Mouse (Mus musculus): Measurements from ENCODE around the gene Htr6.
A peak's percentile ranks its signal among the peaks of the same experiment; 100 is the strongest.

Gene Htr6

DNA sequence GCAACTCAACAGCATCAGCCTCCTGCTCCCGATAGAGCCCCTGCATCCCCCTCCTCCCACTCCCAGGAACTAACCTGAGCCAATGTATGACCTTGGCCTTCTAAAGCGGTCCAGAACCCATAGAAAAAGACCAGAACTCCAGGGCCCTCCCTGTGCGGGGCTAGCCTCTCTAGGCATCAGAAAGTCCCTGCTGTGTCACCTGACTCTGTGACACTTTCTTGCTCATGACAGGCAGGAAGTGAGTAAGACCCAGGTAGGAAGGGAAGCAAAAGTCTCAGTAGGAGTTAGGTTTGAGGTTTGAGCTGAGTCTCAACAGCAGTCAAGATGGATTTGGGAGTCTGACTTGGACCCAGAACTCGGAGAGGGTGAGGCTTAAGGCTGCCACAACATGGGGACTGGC, 11.6 kb upstream of the Htr6 start:
- DNase-seq: no peak

DNA sequence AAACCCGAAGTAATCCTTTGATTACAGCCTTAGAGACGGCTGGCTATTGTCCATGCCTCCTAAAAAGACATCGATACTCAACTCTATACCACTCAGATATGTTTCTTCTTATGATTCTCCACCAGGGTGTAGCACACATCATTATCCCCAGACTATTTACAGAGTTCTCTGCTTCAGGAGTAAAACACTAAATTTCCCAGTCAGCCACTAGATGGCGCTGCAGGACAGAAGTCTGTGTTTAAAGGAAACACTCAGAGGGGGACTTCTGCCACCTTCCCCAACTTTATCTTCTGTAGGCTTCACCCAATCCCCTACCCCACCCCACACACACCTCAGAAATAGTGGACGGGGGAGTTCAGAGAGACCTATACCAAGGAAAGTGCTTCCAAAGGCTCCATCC, 10.7 kb upstream of the Htr6 start:
- DNase-seq: peak; percentile 84

DNA sequence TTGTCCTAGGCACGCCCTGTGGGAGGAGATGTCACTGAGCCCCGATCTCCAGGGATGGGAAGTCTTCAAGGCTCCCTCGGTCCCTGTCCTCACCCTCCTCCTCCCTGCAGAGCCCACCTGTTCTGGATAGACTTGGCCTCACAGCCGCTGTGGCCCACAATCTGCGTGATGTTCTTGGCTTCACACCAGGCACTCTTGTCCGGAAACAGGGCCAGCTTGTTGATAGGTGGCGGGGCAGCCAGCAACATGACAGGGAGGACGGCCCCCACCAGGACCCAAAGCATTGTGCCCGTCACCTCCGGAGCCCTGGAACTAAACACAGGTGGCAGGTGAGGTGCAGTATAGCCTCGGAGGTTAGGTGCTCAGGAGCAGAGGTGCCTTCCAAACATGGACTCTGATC, 10.0 kb upstream of the Htr6 start:
- no peak for DNase-seq

DNA sequence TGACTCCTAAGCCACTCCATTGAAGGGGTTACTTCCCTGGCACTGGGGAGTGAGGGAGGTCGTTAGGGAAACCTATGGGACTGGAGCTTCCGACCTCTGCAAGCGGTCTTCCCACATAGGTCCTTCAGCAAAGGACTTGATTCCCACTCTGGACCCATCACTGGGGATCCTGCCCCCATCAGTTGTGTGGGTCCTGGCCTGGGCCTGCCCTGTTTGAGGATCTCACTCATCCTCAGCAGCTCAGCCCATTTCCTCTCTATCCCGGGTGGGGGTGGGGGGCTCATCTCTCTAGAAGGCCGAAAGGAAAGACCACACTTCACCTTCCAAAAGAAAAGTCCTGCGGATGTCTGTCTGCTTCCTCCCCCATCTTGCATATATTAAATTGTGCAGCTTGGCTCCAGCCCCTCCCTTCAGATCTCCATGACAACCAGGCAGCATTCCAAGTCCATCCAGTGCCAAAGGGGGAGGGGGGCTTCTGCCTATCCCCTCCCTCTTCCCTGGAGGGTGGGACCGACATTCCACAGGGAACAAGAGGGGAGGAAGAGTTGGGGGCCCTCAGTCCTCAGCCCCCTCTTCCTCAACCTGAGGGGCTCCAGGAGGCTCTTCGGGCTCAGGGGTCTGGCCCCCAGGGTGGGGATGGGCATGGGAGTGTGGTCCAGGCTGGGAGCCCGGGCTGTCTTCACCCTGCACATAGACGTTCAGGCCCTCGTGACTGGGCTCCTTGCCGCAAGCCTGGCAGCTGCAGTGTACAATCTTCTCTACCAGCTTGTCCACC, 7.6 kb upstream of the Htr6 start:
- DNase-seq: no peak

DNA sequence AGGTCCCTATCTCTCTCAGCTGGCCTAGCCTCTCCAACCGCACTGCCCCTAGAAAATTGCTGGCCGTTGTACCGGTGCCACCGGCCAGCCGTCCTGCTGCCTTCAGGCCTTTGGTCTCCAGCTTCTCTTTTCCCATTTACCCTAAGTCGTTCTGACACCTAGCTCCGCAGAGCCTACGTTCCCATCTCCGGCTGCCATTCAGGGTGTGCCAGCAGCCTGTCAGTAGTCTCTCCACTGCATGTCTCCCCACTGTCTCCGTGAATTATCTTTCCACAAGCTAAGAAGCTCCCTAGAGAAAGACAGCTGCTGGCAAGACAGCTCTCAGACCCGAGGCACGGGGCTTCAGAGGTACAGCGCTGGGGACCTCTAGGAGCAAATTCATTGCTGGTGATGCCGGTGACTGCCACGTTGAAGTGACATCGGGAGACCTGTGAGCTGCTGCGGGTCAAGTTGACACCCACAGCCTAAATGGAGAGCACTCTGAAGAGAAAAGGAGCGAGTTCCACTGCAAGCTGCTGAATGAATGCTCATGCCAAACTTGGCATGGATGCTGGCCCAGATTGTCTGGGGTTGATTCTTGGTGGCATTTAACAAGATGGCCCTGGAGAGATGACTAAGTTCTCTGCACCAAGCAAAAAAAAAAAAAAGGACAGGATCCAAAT, 6.0 kb upstream of the Htr6 start:
- no peak for DNase-seq

DNA sequence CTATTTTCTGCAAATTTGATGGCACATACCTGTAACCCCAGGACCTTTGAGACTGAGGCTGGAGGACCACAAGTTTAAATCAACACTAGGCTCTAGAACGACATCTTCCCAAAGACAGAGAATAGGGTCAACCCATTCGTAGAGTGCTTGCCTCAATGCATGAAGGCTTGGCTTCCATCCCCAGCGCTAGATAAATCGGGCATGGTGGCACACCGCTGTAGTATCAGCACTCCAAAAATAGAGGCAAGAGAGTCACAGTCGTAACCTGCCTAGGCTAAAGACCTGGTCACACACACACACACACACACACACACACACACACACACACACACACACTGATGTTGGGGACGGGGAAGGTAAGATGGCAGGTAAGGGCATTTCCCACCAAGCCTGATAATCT, 4.9 kb upstream of the Htr6 start:
- DNase-seq: no peak

DNA sequence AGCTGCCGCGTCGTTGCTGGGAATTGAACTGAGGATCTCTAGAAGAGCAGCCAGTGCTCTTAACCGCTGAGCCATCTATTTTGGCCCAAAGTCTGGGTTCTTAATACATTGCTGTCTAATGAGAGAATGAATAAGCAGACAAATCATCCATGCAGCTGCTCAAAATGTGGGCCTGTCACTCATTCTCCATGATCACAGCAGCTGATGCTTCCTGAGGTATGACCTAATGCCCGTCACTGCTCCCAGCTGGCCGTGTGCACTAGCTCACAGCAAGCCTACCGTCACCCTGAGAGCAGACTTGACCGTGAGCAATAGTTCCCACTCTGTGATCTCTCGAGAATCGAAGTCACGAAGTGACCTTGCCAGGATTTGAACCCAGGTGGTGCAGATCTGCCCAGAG, 4.1 kb upstream of the Htr6 start:
- no peak for DNase-seq

DNA sequence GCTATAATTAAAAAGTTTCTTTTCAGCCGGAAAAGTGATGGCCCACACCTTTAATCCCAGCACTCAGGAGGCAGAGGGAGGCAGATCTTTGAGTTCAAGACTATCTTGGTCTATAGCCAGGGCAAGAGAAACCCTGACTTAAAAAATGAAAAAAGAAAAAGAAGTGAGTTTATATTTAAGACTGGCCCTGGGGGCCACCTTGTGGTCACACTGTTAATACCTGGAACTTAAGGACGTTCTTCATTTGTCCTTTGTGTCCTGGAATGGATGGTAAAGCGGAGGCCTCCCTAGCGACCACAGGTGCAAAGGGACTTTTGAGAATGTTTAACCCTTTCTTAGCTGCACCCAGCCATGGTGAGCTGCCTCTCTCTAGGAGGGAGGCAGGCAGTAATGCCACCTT, 3.4 kb upstream of the Htr6 start:
- DNase-seq: no peak

DNA sequence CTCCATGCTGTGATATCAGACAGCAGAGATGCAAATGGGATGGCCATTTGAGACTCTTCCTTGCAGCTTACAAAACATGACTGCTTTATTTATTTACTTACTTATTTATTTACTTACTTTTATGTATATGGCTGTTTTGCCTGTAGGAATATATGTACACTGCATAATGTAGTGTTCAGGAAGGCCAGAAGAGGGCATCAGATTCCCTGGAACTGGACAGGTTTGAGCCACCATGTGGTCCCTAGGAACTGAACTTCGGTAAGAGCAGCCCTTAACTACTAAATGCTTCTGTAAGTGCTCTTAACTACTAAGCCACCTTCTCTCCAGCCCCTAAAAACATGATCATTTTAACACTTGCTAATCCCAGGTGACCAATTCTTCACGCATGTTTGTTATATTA, 2.9 kb upstream of the Htr6 start:
- no peak for DNase-seq

DNA sequence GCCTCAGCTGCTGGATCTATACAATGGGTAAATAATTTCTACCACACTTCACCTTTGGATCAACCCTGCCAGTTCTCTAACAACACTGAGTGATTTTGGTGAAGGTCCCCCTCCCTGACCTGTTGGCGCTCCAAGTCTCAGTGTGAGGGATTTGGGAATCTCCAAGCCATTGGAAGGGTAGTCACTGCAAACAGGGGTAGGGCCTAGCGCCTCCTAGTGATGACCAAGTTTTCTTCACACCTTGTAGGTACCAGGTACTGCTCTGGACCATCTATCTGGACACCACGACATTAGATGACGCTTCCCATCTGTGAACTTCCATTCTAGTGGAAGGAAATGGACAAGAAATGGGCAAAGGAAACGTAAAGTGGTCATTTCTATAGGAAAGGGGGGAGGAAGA, 545 bp upstream of the Htr6 start:
- DNase-seq: no peak

DNA sequence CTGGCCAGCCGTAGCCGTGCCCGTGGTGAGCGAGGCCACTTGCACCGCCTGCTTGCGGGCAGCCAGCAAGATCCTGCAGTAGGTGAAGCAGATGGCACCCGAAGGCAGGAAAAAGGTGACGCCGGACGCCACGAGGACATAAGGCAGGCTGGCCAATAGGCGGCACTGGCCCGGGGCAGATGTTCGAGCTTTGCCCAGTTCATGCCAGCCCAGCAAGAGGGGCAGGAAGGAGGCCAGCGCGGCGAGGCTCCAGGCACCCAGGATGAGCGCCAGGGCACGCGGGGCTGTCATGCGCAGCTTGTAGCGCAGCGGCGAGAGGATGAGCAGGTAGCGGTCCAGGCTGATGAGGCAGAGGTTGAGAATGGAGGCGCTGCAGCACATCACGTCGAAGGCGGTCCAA, 1.3 kb downstream of the Htr6 start:
- no peak for DNase-seq

DNA sequence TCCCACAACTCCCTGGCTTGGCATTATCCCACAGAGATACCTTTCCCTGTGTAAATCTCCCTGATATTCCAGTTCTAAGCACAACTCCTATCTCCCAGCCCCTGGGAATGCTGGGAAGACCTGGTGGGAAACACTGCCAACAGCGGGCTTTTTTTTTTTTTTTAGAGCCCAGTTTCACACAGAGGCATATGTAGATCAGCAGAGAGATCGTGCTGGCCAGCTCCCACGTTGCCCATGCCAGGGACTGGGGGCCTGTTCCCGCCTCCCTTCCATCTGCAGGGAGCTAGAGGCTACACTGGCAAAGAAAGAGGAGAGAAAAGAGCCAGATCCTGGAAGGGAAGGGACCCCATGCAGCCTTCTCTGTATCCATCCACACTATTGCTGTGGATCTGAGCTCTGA, 7.1 kb downstream of the Htr6 start:
- DNase-seq: no peak

DNA sequence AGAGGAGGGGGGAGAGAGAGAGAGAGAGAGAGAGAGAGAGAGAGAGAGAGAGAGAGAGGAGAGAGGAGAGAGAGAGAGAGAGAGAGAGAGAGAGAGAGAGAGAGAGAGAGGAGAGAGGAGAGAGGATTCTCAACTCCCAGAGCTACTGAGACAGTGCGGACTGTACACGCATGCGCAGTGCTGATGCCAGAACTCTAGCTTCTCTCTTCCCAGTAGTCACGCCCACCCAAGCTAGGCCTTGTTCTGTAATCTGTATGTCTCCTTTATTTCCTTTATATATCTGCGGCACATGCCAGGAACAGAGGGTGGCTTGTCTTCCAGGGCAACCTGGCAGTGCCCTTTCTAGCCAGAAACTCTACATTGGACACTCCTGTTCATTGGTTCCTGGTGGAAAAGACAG, 10.5 kb downstream of the Htr6 start:
- no peak for DNase-seq

DNA sequence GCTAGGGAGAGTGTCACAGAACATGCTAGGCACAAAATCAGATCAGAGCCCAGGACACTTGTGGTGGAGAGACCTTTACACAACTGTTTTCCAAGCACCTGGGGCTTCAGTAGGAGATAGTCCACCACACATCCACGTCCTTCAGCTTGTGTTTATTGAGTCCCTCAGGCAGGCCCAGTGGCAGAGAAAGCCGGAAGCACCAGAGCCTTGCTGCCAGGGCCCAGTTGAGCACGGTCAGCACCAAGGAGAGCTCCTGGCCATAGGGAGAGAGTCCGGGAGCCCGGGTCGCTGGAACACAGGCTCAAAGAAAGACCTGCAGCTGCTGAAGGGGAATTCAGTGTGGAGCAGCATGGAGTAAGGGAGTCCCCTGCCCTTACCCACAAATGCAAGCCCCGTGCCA, 15.8 kb downstream of the Htr6 start:
- DNase-seq: no peak

DNA sequence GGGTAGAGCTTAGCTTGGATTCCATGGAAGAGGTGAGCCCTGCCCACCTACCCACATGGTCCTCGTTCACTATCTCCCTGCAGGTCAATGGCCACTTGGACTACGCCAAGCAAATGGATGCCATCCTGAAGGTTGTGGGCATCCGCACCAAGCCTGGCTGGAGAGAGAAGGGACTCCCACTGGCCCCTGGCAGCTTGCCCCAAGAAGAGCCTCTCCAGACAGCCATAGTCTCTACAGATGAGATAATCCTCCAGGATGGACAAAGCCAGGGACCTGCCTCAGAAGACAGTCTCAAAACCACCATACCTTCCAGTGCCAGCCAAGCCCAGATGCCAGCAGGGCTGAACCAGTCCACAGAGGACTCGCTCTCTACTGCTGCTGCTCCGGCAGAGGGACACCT, 17.3 kb downstream of the Htr6 start:
- DNase-seq: no peak

DNA sequence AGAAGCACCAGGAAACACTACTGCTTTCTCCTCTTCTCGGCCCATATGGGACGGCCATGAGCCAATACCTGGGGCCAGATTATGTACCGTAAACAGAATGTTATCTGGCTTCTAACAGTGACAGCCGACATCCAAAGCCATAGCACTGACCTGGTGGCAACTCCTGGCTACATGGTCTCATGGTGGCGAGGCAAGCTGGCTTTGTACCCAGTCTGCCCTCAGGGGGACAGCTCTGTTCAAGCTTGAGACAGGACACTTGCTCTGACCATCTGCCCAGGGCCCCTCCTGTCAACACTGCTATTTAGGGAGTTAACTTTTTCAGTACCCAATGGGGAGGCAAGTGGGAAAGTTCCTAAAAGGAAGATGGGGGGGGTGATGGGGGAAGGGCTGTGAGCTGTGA, 18.1 kb downstream of the Htr6 start:
- DNase-seq: no peak

DNA sequence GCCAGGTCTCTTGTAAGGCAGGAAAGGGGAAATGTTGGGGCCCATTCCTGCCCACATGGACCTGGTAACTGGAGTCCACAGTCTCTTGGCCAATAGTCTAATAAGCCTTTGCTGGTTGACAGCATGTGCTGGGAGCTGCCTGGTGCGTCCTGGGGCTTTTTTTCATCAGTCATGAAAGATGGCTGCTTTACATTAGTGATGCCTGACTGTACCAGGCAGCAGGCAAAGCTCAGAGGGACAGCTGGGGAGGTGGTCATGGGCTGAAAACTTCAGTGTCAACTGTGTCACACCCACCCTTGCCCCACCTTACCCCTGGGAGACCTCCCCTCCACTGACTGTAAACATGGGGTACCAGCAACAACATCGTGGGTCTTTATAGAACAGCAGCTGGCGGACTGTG, 19.6 kb downstream of the Htr6 start:
- DNase-seq: no peak

DNA sequence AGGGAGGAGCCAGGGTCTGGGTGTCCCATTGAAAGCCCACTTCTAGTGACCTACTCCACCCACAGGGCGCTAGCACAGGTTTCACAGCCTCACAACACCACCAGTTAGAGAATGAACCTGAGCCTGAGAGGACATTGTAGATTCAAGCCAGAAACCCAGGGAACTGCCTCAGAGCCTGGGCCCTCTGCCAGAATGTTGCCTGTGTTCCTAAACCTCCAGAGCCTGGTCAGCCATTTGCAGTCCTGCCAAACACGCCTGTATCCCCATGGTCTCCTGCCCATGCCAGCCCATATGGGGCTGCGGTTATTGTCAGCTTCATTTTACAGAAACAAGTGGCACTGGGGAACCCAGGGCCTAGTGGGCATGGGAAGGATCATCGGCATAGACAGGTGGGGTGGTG, 20.0 kb downstream of the Htr6 start:
- DNase-seq: no peak

DNA sequence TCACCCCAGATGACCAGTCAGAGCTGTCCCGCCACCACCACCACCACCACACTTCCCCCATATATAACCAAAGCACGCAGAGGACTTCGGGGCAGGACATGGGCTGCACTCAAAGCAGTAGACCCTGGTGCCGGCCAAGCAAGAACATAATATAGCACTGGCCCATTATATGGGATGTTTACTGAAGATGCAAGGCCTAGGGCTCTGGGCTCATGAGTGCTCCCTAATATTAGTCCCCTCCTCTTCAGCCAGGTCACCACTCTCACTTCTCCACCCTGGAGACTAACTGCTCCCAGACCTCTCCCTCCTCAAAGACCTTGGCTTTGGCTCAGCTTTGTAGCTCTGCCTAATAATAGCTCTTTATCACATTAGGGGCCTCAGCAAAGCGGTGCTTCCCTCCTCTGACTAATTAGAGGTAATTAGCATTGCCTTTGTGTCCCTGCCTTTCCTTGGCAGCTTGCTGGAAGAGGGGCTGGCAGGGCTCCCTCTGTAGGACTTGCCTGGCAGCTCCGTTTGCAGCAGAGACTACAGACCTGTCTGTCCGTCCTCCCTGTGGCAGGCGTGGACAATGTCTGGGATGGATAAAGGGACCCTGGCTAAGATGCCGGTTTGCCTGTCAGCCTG, 21.0 kb downstream of the Htr6 start:
- no peak for DNase-seq

DNA sequence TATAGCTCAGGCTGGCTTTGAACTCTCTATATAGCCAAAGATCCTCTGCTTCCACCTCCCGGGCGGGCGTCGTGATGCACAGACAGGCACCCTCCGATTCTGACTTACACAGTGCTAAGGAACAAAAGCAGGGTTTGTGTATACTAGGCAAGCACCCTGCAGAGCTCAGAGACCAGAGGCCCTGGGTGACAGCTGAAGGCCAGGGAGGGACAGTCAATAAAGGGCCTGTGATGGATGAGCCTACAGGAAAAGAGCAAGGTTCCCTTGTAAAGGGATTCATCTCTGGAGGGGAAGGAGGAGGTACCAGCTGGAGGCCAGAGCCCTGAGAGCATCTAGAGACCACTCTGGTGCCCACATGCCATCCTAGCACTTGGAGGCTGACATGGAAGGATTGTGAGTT, 22.0 kb downstream of the Htr6 start:
- DNase-seq: no peak

DNA sequence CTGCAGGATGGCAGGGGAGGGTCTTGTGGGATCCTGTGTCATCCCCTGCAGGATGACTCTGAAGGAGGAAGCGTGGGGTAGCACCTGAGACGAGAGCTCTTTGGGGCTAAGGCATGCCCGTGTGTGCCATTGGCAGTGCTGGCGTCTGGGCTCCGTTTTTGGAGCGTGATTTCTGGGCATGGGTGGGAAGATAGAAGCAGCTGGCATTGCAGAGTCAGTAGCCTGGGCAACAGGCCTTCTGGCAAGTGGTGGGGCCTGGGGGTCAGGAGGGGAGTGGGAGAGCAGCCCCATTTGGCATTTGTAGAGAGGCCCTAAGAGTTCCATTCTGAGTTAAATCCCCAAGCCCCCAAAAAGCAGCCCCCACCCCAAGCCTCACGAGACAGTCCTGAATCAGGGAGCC, 22.6 kb downstream of the Htr6 start:
- no peak for DNase-seq

DNA sequence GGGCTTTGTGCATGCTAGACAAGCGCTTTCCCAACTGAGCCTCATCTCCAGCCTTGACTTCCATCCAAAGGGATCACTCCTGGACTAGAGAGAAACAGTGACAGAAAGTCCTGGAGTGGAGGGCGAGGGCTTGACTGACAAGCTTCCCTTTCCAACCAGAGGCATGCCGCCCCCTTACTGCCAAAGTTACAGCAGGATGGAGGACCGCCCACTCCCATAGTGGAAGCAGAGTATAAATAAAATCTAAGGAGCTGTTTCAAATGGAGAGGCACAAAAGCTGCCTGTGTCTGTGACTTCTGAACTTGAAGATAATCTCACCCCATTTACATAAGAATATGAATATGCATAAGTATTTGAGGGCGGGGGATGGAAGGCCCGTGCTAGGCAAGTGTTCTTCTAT, 26.9 kb downstream of the Htr6 start:
- DNase-seq: no peak

DNA sequence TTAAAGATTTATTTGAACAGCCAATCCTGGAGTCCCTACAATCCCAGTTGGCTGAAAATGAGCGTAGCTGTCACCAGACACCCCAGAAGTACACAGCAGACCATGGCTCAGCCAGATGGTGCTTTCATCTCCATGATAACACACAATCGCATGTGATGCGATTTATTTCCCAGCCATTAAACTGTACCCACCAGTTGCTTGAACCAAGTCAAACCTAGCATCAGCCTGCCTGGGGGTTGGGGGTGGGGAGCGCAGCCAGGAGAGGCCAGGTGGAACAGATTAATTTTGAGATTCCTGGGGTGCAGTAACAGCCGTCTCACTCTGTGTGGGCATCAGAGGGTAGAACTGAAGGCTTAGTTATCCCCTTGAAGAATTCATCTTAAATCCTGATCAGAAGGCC, 29.0 kb downstream of the Htr6 start:
- DNase-seq: no peak

DNA sequence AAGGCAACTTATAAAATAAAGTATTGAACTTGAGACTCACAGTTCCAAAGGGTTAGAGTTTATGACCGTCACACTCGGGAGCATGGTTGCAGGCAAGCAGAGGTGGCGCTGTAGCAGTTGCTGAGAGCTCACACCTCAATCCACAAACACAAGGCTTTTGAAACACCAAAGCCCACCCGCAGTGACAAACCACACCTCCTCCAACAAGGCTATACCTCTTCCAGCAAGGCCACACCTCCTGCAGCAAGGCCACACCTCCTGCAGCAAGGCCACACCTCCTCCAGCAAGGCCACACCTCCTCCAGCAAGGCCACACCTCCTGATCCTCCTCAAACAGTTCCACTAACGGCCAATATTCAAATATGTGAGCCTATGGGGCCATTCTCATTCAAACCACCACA, 30.8 kb downstream of the Htr6 start:
- no peak for DNase-seq

DNA sequence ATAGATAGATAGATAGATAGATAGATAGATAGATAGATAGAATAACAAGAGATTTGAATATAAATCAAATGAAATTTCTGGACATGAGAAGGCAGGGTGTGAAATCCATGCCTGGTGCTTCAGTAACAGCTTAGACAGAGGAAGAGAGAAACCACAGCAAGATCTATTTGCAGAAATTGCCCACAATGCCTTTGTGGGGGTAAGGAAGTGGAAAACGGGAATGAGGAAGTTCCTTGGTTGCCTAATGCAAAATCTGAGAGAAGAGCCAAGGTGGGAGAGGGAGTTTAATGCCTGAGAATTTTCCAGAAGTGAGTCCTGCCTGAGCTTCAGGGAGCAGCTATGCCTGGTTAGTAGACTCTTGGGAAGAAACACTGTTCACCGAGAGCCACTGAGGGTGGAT, 31.8 kb downstream of the Htr6 start:
- no peak for DNase-seq
